Mouse (Mus musculus) heart, postnatal 4 days (tissue): ENCODE measurements around the gene Ogfod1. TPM values are rescaled to one million over a fixed set of nuclear protein-coding genes. Genes with fewer than 3 reads are reported as not detected.

Source experiments
- DNase-seq: peaks from one replicate; pipeline ENCODE4 v3.0.0; 2021
- total RNA-seq, 2 experiments: library from RNA; stranded (reverse); gene quantifications; 2 replicates each; pipeline ENCODE4 v1.2.3; 2021

The Ogfod1 gene
- 10 to 100 TPM; 18.1 to 20.4 TPM for total RNA-seq

DNA sequence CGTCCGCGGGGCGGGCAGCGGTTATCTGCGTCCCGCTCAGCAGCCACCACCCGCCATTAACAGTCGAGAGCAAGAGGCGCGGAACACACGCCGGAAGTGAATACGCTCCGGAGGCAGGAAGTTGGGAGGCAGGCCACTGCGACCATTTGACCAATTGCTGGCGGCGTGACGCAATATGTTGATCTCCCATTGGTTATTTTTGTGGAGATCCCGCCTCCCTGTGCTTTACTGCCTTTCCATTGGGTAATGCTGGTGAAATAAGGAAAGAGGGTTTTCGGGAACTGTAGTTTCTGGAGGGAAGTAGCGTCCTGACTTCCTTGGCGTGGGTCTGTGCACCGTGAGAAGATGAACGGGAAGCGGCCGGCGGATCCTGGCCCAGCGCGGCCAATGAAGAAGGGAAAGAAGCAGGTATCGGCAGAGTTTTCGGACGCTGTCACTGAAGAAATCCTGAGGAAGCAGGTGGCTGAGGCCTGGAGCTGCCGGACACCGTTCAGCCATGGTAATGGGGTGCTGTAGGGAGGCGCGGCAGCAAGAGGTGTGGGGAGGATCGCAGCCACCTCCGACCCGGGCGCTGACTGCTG is at the start of gene Ogfod1, which contains the start of gene Nudt21:
TSS of gene Ogfod1 (plus strand) at position 255 of the 581 bp plus-strand sequence.
TSS of gene Nudt21 (minus strand) at position 88 of the 581 bp plus-strand sequence.
- peak; percentile 95 for DNase-seq

DNA sequence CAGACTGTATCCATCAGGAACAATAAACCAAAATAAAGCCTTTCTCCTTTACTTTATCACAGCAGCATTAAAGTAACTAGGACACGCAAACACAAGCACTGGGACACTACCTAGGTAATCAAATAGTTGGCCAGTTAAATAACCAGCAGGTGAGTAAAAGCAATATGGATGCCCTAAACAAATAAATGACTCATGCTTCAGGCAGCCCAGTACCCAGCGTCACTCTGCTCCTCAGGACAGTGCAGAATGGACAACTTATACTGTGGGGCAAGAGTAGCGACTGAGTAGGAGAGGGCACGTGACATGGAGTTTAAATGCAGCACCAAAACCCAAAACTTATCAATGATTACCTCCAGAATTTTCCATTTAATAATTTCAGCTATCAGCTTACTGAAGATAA is 47.3 kb upstream of the Ogfod1 start:
- no peak for DNase-seq

DNA sequence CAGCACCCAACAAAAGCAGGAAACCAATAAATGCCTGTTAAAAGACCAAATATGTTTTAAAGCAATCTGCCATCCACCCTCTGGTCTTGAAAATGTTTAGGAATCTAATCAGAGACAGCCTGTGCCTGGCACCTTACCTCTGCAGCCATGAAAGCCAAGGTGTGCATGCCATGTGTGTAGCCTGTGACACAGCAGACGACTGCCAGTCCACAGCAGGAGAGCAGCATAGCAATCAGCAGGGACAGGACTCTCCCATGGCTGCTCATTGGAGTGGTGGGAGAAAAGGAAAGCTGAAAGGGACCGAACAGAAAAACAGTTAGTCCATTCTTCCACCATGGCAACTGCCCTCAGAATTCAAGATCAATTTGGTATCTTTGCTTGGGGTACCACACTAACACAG is 38.0 kb upstream of the Ogfod1 start:
- DNase-seq: no peak

DNA sequence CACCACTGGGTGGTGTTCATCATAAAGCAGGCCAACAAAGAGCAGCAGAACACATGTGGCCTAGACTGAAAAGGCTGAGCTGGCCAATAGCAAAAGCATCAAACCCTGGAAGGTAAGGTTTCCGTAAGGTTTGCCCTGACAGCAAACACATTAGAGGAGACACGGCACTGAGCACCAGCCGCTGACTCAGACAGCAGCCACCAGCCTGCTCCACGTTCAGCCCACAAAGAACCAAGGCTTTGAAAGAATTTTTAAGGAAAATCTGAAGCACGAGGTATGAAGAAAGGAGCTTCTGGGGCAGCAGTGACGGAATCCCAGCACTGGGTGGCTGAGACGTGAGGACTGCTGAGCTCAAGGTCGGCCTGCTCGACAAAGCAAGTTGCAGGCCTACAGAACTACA is 32.9 kb upstream of the Ogfod1 start:
- DNase-seq: no peak

DNA sequence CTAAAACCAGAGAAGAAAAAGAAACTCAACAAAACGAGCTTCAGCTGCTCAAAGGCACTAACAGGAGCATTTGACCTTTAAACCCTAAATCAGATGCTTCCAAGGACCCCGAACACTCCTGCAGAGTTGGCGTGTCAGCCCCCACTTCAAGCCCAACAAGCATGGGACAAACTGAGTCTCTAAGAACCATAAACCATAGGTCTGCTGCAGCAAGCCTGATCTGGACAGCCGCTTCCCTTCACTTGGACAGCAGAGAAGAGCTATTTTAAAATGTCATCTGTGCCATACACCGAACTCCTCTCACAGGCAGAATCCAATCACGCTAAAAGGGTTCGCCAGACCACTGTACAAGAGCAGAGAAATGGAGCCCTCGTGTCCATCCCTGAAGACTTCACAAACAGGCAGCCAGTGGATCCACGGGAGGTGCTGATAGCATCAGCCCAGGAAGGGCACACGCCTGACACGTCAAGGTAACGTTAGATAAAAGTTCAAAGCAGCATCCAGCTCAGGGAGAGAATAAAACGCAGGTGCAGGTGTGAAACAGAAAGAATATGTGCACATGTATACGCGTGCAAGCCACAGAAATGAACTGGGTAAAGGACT is 27.7 kb upstream of the Ogfod1 start:
- DNase-seq: no peak

DNA sequence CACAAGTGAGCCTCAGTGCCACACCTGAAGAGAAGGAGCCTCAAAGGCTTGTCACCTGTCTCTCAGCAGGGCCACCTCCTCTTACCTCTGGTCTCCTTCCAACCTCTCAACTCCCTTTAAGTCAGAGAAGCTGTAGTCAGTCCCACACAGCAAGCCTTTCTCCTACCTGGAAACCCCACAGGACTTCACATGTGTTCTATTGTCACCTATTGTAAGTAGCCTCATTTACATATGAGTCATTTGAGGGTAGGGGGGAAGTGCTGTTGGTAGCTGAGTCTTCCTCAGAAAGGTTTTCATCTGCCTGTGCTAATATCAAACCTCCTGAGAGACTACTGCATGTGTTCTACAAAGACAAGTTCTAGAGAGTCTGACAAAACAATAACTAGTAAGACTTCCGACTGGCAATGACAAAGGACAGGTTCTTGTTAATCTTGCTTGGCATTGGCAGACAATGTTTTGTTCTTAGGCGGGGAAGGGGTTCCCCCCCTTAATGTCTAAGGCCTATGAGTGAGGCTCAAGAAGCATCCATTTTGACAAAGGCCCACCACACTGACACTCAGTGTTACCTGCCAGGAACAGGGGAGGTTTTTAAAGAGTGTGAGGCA is 26.8 kb upstream of the Ogfod1 start:
- DNase-seq: no peak

DNA sequence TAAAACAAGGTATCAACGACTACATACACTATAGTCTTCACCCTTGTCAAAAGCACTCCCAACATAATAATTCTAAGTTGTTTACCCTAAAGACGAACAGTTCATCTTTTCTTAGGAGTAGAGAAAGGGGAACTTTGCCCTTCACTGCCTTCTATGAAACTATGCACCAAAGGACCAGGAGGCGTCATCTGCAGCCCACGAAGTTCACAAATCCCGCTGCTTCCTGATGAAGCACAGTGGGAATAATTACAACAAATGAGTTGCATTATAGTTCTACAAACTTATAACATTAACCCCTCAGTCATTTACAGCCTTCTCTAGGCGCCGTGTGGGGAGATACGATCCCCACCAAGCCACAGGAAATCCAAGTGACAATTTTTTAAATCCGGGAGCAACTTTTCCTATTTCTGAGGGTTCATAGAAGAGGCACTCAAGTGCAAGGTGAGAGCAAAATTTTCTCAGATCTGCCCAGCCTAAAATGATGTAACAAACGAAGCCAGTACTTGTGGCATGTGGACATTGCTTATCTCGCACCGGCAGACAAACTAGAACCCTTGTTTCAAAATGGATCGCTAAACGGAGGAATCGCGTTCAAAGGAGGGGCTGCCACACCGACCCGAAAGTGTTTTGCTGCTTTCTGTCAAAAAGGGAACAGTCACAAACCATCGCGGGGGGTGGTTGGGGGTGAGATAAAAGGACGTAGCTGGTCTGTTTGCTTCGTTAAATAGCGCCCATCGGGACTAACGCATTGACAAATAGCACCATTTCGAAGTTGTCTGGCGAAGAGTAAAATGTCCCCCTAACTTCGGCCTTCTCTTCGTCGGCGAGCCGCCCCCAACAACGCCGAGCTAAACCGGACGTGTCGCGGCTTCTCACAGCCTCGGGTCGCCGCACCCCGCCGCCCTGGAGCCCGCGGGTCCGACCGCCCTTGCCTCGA is 25.7 kb upstream of the Ogfod1 start:
- DNase-seq: no peak

DNA sequence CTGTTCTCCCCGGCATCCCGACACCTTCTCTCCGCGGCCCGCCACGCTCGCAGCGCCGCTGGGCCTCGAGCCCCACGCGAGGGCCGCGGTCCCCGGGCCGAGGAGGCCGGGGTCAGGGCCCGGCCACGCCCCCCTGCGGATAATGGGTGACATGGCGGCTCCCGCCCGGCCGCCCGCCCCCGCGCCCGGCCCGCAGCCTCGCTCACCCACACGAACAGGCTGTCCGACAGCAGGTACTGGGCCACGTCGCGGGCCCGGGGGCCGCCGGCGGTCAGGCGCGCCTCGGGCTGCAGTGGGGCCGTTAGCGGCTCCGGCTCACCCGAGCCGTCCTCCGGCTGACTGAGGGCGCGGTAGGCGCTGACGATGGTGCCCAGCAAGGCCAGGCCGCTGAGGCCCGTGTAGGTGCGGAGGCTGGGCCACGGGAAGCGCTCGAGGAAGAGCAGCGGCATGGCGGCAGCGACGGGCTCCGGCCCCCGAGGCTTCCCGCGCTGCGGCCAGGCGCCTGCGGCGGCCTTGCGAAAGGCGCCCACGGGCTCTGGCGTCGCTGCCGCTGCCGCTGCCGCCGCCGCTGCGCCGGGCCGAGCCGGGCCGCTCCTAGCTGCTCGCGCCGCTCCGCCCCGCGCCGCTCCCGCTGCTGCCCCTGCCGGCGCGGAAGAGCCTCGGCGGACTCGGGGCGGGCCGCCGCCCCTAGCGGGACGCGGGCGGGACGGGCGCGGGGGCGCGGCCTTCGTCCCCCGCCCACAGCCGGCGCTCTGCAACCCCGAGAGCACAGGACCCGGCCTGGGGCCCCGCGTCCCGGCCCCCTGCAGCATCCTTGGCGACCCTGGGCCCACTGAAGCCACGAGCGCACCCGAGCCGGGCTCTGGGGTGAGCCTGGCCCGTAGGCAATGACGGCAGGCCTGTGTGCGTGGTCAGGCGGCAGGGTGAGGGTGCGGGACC is 24.7 kb upstream of the Ogfod1 start, which contains the start of gene Amfr:
TSS of gene Amfr (minus strand) at position 830 of the 939 bp plus-strand sequence.
- peak; percentile 77 for DNase-seq

DNA sequence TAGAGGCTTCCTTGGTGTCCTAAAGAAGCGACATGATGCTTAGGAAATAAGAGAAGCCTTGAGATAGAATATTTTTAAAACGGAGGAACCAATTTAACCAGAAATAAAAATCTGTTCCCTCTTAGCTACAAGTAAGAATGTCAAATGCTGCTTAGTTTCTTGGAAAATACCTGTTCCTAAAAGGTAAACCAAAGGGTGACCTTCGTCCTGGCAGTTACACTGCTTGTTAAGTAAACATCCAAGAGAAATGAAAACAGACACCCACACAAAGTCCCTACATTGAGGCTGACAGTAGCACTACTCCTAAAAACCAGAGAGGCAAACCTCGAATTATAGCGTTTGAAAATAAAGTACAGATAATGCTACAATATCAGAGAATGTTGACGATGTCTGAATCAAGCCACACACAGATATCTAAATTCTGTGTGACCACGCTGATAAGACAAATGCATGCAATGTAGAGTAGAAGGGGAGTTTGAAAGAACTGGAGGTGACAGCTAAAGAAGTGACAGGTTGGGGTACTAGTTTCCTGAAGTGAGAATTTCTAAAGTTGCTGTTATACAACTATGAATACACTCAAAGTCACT is 23.9 kb upstream of the Ogfod1 start:
- DNase-seq: no peak

DNA sequence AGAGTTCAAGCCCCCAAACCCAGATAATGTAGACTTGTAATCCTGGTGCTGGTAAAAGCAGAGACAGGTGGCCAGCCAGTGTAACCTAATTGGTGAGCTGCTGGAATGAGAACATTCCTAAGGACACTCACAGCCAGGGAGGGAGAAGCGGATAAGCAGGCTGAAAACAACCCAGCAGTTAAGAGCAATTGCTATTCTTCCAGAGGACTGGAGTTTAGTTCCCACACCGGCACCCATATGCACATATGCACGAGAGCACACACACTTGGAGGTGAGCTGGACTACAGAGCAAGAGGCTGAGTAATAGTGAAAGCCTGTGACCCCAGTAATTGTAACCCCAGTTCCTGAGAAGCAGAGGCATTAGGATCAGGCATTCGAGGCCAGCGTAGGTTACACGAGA is 13.1 kb upstream of the Ogfod1 start:
- no peak for DNase-seq

DNA sequence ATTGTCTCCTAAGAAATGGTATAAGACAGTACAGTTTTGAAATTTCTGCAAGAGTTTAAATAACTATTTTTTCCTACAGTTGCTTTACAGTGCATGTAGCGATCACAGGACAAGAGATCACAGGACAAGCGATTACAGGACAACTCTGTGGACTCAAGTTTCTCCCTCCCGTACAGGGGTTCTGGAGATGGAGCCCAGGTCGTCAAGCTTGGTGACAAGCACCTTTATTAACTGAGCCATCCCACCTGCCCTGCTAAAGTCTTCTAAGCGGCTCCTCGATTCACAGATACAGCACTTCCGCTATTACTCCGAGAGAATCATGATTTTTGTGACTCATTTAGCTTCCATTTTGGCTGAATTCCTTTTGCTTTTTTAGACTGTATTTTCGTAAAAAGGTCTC is 7.3 kb upstream of the Ogfod1 start:
- DNase-seq: no peak

DNA sequence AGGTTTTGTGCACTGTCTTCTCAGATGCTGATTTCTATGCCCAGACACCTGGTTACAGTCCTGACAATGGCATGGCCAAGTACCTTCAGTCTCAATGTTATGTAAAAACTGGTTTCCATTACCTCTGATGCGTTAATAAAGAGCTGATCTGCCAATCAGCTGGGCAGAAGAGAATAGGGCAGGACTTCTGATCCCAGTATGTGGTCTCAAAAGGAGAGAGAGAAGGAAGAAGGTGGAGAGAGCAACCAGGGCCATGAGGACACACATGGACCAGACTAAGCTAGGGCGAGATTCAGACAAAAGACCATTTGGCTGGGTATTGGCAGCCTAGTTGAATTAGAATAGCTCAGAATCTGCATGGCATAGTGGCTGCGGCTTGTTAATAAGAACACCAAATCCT is 3.4 kb upstream of the Ogfod1 start:
- DNase-seq: no peak

DNA sequence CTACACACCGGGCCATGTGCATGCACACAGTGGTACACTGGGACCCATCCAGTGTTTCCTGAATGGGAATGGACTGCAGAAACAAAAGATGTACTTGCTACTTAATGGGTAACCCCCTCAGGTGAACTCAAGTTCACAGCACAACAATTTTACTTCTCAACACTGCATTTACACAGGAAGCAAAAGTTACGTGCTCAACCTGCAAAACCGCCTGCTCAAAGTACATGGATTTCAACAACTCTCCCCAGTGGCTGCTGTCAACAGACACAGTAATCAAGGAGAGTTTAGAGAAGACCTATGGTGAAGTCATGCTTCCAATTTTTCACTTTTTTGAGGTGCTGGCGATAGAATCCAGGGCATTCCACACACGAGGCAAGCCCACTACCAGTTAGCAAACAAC is 1.8 kb upstream of the Ogfod1 start:
- no peak for DNase-seq

DNA sequence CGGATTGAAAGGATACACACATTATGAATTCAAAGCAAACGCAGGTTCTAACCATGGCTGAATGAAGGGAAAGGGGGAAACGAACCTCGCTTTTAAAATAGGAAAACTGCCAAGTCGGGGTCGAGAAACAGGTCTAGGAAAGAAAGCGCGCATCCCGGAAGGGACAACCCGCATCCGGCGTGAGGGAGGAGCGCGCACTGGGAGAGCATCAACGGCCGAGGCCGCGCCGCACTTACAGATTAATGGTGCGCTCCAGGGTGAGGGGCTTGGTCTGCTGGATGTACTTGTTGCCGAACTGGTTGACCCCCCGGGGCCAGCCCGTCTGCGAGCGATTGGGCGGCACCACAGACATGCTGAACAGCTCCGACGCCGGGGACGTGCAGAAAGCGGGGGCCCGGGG is 457 bp upstream of the Ogfod1 start:
- DNase-seq: peak; percentile 75

DNA sequence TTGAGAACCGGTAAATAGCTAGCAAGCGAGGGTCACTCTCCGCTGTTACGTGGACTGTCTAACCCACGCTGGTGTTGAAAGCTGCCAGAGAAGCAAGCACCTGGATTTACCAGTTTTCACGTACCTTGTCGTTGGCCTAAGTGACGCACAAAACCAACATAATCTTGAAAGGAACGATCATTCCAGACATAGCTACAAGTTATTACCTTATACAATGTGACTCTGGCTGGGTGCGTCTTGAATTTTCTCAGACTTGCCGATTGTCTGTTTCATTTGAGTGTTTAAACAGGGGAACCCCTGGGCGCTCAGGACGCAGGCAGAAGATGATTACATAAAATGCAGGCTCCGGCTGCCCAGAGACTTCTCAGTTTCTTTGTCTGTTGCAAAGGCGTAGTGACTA is 808 bp downstream of the Ogfod1 start:
- no peak for DNase-seq

DNA sequence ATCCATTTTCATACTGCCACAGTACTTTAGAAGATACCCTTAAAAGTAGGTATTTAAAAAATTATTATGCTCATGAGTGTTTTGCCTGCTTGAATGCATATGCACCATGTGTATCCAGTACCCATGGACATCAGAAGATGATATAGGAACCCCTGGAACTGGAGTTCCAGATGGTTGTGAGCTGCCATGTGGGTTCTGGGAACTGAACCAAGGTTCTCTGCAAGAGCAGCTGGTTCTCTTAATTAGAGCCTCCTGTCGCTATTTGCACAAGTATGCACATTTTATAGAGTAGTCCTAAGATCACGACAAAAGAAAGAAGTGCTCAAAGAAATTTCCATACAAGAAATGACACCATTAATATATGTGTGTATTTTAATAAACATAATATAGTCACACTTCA is 10.8 kb downstream of the Ogfod1 start:
- DNase-seq: no peak

DNA sequence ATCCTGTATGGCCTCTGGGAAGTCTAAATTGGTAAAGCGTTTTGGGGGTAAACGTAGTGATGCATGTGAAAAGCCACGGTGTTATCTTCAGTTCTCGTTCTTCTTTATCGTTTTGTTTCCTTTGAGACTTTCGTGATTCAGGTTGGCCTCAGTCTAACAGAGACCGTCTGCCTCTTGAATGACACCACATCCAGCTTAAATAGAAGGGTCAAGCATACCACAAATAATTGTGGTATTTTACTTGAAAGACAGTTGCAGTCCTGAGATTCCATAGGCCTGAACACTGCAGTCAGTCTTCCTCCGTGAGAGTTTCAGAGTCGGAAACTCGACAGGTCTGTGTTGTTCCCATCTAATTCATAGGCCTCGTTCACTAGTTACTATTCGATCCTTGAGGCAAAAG is 15.7 kb downstream of the Ogfod1 start:
- no peak for DNase-seq

DNA sequence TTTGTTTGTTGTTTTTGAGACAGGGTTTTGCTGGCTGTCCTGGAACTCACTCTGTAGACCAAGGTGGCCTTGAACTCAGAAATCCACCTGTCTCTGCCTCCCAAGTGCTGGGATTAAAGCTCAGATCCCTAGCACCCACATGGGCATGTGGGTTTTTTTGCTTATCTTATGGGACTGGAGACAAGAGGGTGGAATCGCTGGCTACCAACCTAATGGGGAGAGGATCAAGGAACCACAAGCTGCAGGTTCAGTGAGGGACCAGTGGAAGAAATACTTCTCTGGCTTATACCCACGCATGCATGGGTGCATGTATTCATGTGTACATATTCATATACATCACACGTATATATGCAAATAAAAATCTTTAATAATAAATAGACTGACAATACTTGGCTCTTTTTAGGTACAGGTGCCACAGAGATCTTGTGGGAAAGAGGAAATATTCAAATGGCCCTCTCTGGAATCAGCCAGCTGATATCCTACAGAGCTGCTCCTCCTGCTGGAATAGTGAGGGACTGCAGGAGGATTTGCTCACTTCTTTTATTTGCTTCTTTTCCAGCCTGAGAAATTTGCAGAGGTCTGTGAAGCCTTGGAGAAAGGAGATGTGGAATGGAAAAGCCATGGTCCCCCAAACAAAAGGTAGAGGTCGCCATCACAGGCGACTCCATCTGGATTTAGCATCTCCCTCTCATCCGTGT is 20.3 kb downstream of the Ogfod1 start:
- peak; percentile 73 for DNase-seq

DNA sequence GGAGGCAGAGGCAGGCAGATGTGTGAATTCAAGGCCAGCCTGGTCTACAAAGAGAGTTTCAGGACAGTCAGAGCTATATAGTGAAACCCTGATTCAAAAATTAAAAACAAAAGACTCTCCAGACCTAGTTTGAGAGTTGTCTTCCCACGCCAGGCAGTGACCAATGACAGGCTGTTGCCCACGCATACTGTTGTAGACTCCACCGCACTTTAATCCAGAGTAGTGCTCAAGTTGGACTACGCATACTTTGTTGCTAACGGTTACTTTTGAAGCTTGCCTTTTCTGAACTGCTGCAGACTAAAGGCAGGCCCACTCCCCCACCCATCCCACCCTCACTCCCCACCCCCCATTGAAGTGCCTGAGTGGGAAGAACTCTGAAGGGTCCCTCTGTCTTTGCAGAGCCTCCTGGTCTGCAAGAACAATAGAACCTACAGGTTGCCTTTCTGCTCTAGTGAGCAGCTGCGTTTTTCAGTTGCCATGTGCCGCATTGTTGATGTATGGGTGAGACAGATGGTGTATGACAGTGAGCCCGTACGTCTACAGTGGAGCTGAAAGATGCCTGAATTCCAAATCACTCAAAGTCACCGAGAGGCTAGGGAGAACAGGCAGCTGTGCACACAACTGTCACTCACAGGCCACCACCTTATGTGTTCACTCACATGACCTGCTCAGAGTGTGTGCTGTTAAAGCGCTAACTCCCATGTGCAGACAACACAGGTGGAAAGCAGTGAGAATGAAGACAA is 29.3 kb downstream of the Ogfod1 start:
- no peak for DNase-seq

DNA sequence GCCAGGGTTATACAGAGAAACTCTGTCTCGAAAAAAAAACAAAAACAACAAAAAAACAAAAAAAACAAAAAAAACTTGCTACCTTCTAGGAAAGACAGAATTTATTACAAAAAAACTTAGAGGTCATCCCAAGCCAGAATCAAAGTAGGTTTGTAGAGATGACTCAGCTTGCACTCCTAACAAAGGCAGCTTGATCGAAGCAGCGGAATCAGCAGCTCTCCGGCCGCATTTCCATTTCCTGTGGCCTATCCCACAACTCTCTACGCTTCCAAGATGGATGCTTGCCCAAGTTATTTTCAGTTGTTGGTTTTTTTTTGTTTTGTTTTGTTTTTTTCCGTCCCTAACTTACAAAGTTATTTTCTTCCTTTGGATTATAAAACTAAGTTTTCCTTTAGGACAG is 31.8 kb downstream of the Ogfod1 start:
- no peak for DNase-seq
